8 mouse cellular contexts compared by ENCODE assay signal in the genomic region with DNA sequence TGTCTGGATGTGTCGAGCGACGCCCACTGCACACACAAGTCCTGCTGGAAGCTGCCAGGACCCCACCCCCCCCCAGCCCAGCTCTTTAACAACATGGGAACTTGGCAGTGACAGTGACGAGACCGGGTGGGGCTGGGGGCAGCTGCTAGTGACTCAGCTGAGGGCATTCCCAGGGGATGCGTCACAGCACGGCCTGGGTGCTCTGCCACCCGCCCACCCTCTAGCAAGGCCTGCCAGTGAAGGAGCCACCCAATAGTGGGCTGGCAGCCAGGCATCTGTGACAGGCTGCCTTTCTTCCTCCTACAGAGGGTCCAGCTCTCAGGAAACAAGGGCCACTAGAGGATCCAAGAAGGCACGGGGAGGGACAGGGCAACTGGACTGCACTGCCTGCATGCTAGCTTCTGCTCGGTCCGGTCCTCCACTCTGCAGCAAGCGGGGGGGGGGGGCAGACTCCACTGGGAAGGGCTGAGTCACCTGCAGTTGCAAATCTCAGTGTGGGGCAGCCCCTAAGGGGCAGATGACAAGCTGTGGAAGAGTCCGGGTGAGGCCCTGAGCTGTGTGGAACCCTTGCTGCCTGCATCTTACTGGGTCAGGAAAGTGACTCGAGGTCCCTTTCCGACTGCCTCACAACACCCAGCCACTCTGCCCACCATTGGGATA. TPM values are rescaled to one million over a fixed set of nuclear protein-coding genes. Genes with fewer than 3 reads are reported as not detected.
A peak's percentile ranks its signal among the peaks of the same experiment; 100 is the strongest.
DNase-seq lines count a peak whose midpoint lies in the region.

No protein-coding gene starts in this region.

- peak; percentile 53 to 65 for DNase-seq in lung, adult 18-20 months
- no peak for DNase-seq in lung, postnatal 25 days (ENCODE audit: low spot score)
- DNase-seq in adrenal gland, postnatal 25 days: peak; percentile 80
- DNase-seq in layer of hippocampus, adult 18-20 months (ENCODE audit: low spot score in 2 of 2): peak; percentile 65 to 72
- peak; percentile 66 to 72 for DNase-seq in right cerebral cortex, adult 2 months (ENCODE audit: low spot score in 2 of 2)
- no peak for DNase-seq in retina, embryonic 14.5 days (ENCODE audit: low spot score)
- no peak for DNase-seq in T-cell, adult 2 months (ENCODE audit: low spot score)
- DNase-seq in retina, postnatal 1 day: no peak

RNA-seq across cellular contexts. Expression of a gene that starts 4.7 kb away (rescaled TPM):
- total RNA-seq in adrenal gland, postnatal 25 days (2021): 5.1 and 5.7 TPM in 2 replicates
- total RNA-seq in layer of hippocampus, adult 18-20 months (2021): 1 to 10 TPM; 3.4 to 3.8 TPM

RNA-seq across cellular contexts. Expression of a gene that starts 10.9 kb away (rescaled TPM):
- 7.7 and 10.0 TPM in 2 replicates for total RNA-seq in adrenal gland, postnatal 25 days (2021)
- 10 to 100 TPM; 11.4 to 14.2 TPM for total RNA-seq in layer of hippocampus, adult 18-20 months (2021)

RNA-seq across cellular contexts. Expression of a gene that starts 31.4 kb away (rescaled TPM):
- 15.5 and 15.9 TPM in 2 replicates for total RNA-seq in adrenal gland, postnatal 25 days (2021)
- total RNA-seq in layer of hippocampus, adult 18-20 months (2021): 10 to 100 TPM in 1 of 2 experiments, 1 to 10 TPM in 1; 7.4 to 10.0 TPM

RNA-seq across cellular contexts. Expression of a gene that starts 37.3 kb away (rescaled TPM):
- 6.4 and 6.8 TPM in 2 replicates for total RNA-seq in adrenal gland, postnatal 25 days (2021)
- total RNA-seq in layer of hippocampus, adult 18-20 months (2021): 10 to 100 TPM; 10.2 to 11.0 TPM

Comparison
In these comparisons a context has a peak if more than half of its experiments do, and no peak if none do; other contexts are left out.
1. DNase-seq: peak in lung, adult 18-20 months (2 of 2), adrenal gland, postnatal 25 days (single experiment), layer of hippocampus, adult 18-20 months (2 of 2) and right cerebral cortex, adult 2 months (2 of 2); none in lung, postnatal 25 days (single experiment), retina, embryonic 14.5 days (single experiment), T-cell, adult 2 months (single experiment) and retina, postnatal 1 day (single experiment).